15 mouse cellular contexts compared by ENCODE assay signal in genomic region chr6:54197821-54198412, GRCm38 (mm10).
"Had no signal": no experiment of that assay in that cellular context is flagged by ENCODE, and none has a peak within 500 bp of the region (broad histone marks: within the 10 kb centered on the region; RNA-seq: fewer than 3 reads in every experiment).

No protein-coding gene starts in this region.

- H3K4me2 ChIP-seq: limb, embryonic 15.5 days; liver, embryonic 12.5 days; lung, embryonic 14.5 days; midbrain, embryonic 15.5 days; neural tube, embryonic 13.5 days had no signal

- H3K4me1 ChIP-seq: limb, embryonic 15.5 days had no signal

- H3K9ac ChIP-seq: limb, embryonic 15.5 days; liver, embryonic 12.5 days; lung, embryonic 14.5 days; midbrain, embryonic 15.5 days; neural tube, embryonic 13.5 days had no signal

- H3K9me3 ChIP-seq: limb, embryonic 15.5 days; liver, embryonic 12.5 days; midbrain, embryonic 10.5 days; midbrain, embryonic 15.5 days; neural tube, embryonic 13.5 days had no signal

- H3K27ac ChIP-seq: kidney, postnatal 0 days; limb, embryonic 15.5 days; liver, embryonic 12.5 days; midbrain, embryonic 10.5 days; midbrain, embryonic 15.5 days; neural tube, embryonic 13.5 days; stomach, postnatal 0 days had no signal

- H3K36me3 ChIP-seq: limb, embryonic 15.5 days; liver, embryonic 12.5 days; midbrain, embryonic 10.5 days; midbrain, embryonic 15.5 days; neural tube, embryonic 13.5 days had no signal

- ATAC-seq: liver, embryonic 12.5 days; midbrain, embryonic 15.5 days had no signal

- H3K4me3 ChIP-seq: limb, embryonic 15.5 days; liver, embryonic 12.5 days; midbrain, embryonic 10.5 days; midbrain, embryonic 15.5 days; neural tube, embryonic 13.5 days had no signal

- DNase-seq: kidney, postnatal 36 days; layer of hippocampus, adult 9-11 months; layer of hippocampus, postnatal 36 days; lung, embryonic 14.5 days; lung, postnatal 10 days; lung, postnatal 4 days; right cerebral cortex, adult 18-20 months; thymus, postnatal 4 days had no signal

- H3K27me3 ChIP-seq: limb, embryonic 15.5 days; liver, embryonic 12.5 days; midbrain, embryonic 15.5 days had no signal
